Mouse (Mus musculus): ENCODE data around the gene Ywhae. TPM values are rescaled to one million over a fixed set of nuclear protein-coding genes. Genes with fewer than 3 reads are reported as not detected.
A peak's percentile ranks its signal among the peaks of the same experiment; 100 is the strongest.

The Ywhae gene
- total RNA-seq, 2 experiments from 2014 or later: 826 to 885 TPM

- no peak for DNase-seq
Measured at GRCm38 (mm10) chr11:75737806-75738476, 5.3 kb downstream of the Ywhae start.

GRCm38 (mm10) chr11:75738477-75738821, 5.8 kb downstream of the Ywhae start:
- no peak for DNase-seq

DNA sequence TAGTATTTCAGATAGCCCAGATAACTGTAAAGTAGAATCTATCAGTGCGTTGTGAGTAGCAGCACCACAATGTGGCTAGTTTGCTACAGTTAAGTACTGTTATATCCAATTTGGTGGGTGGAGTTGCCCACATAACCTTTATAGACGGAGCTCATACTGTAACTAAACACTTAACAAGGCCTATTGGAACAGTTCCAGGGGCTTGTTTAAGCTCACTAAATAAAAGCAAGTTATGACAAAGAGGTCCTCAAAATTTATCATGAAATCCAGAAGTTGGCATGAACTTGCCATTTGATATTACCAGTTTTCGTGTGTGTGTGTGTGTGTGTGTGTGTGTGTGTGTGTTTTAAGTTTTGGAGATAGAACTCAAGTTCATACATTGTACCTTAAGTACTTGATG, 7.5 kb downstream of the Ywhae start:
- no peak for DNase-seq

- no peak for DNase-seq
Measured at GRCm38 (mm10) chr11:75741615-75742014, 8.9 kb downstream of the Ywhae start.

- no peak for DNase-seq
Measured at GRCm38 (mm10) chr11:75744761-75745160, 12.1 kb downstream of the Ywhae start.

DNA sequence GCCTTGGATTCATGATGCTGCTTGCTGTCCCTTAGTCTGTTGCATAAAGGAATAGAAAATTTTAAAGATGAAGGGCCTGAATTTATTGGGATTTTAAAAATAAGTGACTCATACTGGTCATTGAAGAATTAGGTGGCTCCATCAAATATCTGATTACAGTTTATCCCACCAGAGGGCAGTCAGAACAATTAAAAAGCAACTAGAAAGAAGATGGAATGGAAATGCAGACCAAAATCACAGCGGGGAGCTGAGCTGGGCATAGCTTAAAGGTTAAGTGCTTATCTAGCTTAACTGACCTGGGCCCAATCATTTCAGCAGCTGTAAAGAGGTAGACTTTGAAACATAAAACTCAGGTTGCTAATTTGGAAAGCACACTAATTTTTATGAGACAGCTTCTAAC, 17.9 kb downstream of the Ywhae start:
- no peak for DNase-seq

- no peak for DNase-seq
Measured at GRCm38 (mm10) chr11:75751082-75751481, 18.4 kb downstream of the Ywhae start.

DNA sequence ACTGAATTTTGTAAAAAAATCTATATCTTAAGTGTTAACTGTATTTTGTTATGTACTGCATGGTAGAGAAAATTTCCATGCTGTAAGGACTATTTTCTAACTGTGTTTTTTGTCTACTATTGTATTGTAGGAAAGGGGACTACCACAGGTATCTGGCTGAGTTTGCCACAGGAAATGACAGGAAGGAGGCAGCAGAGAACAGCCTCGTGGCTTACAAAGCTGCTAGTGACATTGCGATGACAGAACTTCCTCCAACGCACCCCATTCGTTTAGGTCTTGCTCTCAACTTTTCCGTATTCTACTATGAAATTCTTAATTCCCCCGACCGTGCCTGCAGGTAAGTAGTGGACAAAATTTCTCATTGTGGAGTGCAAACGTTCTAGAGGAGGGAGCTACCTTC, 24.0 kb downstream of the Ywhae start:
- no peak for DNase-seq

- no peak for DNase-seq
Measured at GRCm38 (mm10) chr11:75758553-75758952, 25.9 kb downstream of the Ywhae start.

GRCm38 (mm10) chr11:75760785-75761184, 28.1 kb downstream of the Ywhae start:
- DNase-seq: no peak

DNA sequence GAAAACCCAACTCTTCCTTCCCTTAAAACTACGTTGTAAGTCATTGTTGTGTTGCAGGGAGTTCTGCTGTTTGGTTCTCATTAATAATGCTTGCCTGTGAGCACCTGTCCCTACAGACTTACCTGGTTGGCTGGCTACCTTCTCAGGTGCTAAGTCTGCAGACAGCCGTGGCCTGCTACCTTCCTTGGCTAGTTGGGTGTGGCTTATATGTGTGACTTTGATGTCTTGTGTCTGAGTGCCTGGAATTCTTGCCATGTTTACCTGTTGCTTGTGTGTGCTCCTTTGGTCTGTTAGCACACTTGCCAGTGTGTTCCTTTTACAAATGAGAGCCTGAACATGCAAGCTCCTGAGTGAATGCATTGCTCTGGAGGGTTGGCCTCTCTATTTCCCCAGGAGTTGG, 30.0 kb downstream of the Ywhae start:
- DNase-seq: no peak

DNA sequence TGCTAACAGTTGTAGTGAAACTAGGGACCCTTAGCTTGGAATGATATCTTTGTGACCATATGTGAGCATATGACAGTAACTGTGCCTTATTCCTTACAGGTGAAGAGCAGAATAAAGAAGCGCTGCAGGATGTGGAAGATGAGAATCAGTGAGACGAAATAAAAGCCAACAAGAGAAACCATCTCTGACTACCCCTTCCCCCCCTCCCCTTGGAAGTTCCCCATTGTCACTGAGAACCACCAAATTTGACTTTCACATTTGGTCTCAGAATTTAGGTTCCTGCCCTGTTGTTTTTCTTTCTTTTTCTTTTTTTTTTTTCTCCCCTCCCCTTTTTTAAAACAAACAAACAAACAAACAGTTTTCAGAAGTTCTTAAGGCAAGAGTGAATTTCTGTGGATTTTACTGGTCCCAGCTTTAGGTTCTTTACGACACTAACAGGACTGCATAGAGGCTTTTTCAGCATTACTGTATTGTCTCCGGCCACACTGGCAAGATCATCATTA, 31.9 kb downstream of the Ywhae start:
- DNase-seq: no peak

- DNase-seq: no peak
Measured at GRCm38 (mm10) chr11:75765161-75765560, 32.5 kb downstream of the Ywhae start.

GRCm38 (mm10) chr11:75767014-75767413, 34.3 kb downstream of the Ywhae start:
- DNase-seq: no peak

GRCm38 (mm10) chr11:75768091-75768989, 35.7 kb downstream of the Ywhae start:
- DNase-seq: no peak

- DNase-seq: peak; percentile 93
Measured at GRCm38 (mm10) chr11:75769206-75769605, 36.5 kb downstream of the Ywhae start.

DNA sequence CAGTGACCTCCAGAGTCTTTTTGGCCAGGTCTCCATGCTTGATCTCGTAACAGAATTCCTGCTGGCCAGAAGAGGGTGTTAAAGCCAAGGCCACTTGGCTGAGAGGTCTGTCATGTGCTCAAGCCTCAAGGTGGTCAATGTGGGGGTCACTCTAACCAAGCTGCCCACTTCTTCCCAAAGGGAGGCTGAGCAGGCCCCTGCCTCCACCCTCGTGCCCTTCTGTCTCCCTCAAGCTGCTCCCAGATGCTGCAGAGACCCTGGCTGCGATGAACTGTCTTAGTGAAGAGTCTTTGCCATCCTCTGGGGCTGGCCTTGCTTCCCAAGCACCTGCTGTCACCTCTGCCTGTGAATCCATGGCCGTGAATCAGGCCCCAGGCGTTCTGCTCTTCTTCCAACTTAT, 39.9 kb downstream of the Ywhae start:
- DNase-seq: no peak

- DNase-seq: no peak
Measured at GRCm38 (mm10) chr11:75775919-75776318, 43.2 kb downstream of the Ywhae start.

DNA sequence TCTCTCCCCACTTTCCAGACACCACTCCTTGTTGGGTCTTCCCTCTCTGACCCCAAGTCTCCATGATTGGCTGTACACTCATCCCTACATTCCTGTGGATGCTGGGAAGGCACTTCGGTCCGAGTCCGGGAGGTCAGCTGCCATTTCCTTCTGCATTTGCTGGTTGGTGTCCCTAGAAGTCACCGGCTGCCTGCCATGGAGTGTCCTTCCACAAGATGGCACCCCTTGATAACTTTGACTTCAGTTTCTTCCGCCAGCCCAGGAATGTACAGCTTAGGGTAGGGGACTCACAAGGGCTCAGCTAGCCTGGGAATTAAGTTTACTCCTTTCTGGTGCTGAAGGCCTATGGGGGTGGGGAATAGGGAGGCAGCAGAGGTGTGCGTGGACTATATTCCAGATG, 49.2 kb downstream of the Ywhae start:
- DNase-seq: peak; percentile 78

DNA sequence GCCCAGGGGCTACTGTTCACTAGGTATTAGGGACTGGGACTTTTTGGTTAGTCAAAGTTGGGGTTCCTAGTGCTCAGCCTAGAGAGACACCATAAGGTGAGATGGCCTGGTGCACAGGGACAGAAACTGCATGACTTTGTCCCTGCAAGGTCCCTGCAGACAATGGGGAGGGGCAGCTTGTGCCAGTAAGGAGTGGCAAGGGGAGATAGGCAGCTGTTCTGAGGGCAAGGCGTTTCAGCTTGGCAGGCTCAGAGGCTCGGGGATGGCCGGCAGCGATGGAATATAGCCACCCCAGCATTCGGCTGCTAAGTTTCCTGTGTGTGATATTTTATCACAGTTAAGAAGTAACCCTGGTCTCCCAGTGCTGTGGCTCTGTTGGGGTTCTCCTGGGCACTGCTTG, 51.1 kb downstream of the Ywhae start:
- DNase-seq: no peak

- DNase-seq: no peak
Measured at GRCm38 (mm10) chr11:75785897-75786296, 53.2 kb downstream of the Ywhae start.

DNA sequence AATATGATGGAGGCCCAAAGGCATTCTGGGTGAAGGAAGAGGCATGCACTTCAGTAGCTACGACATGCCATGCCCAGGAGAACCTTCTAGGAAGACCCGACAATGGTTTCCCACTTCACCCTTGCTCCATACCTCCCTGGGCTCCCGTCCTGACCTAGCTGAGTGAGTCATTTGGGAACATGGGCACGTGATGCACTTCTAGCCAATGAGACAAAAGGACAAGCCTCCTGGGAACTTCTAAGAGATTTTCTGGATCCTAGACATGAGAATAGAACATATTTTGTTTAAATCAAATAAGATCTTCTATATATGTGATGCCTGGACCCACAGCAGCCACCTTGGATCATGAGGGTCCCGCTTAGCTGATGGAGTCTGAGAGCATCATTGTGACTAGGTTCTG, 59.9 kb downstream of the Ywhae start:
- no peak for DNase-seq

DNA sequence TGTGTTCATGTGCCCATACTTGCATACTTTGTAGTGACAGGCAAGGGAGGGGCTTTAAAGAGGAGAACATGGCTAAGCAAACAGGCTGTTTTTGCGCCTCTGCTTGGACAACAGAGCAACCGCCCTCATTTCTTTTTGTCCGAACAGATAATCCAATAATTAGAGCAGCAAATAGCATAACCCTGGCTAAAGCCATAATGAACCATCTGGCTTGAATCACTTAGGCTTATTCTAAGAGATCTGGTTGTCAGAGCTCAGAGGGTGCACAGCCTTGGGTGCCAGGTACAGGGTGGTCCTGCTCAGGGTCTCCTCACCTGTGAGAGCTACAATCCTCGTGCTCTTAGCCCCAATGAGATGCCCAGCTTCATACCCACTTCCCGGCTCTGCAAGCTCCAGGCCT, 60.7 kb downstream of the Ywhae start:
- DNase-seq: no peak
